Mouse (Mus musculus): ENCODE results near the gene Lgals4.

Lgals4 gene

GRCm38 (mm10) chr7:28833723-28834347 lies at the start of gene Lgals4:
TSS of gene Lgals4 (plus strand) at chr7:28833854.
- no peak for DNase-seq (ENCODE audit: low spot score)

- DNase-seq (ENCODE audit: low spot score), result no peak
Measured at GRCm38 (mm10) chr7:28785161-28785560, 48.5 kb upstream of the Lgals4 start.

GRCm38 (mm10) chr7:28787884-28788283 lies 45.8 kb upstream of the Lgals4 start:
- DNase-seq (ENCODE audit: low spot score), result no peak

- no peak for DNase-seq (ENCODE audit: low spot score)
Measured at GRCm38 (mm10) chr7:28788307-28789195, 45.1 kb upstream of the Lgals4 start, which contains the start of gene Rinl. TSS of gene Rinl (plus strand) at chr7:28788969.

GRCm38 (mm10) chr7:28789235-28789634 lies 44.4 kb upstream of the Lgals4 start:
- no peak for DNase-seq (ENCODE audit: low spot score)

GRCm38 (mm10) chr7:28790066-28790806 lies 43.4 kb upstream of the Lgals4 start:
- no peak for DNase-seq (ENCODE audit: low spot score)

- DNase-seq (ENCODE audit: low spot score), result no peak
Measured at GRCm38 (mm10) chr7:28791706-28792105, 41.9 kb upstream of the Lgals4 start.

- no peak for DNase-seq (ENCODE audit: low spot score)
Measured at GRCm38 (mm10) chr7:28792391-28793185, 41.1 kb upstream of the Lgals4 start.

- DNase-seq (ENCODE audit: low spot score), result no peak
Measured at GRCm38 (mm10) chr7:28793834-28794233, 39.8 kb upstream of the Lgals4 start.

GRCm38 (mm10) chr7:28794496-28794895 lies 39.2 kb upstream of the Lgals4 start:
- no peak for DNase-seq (ENCODE audit: low spot score)

GRCm38 (mm10) chr7:28795832-28796231 lies 37.8 kb upstream of the Lgals4 start:
- DNase-seq (ENCODE audit: low spot score), result no peak

GRCm38 (mm10) chr7:28796562-28796975 lies 37.1 kb upstream of the Lgals4 start:
- peak; percentile 85 for DNase-seq (ENCODE audit: low spot score)

- no peak for DNase-seq (ENCODE audit: low spot score)
Measured at GRCm38 (mm10) chr7:28799994-28800393, 33.7 kb upstream of the Lgals4 start.

- no peak for DNase-seq (ENCODE audit: low spot score)
Measured at GRCm38 (mm10) chr7:28801451-28801850, 32.2 kb upstream of the Lgals4 start.

- DNase-seq (ENCODE audit: low spot score), result peak; percentile 61
Measured at GRCm38 (mm10) chr7:28801901-28802670, 31.6 kb upstream of the Lgals4 start.

GRCm38 (mm10) chr7:28802846-28803588 lies 30.6 kb upstream of the Lgals4 start:
- no peak for DNase-seq (ENCODE audit: low spot score)

- DNase-seq (ENCODE audit: low spot score), result no peak
Measured at GRCm38 (mm10) chr7:28803756-28804155, 29.9 kb upstream of the Lgals4 start.

- no peak for DNase-seq (ENCODE audit: low spot score)
Measured at GRCm38 (mm10) chr7:28806869-28807268, 26.8 kb upstream of the Lgals4 start.

GRCm38 (mm10) chr7:28807641-28808220 lies 25.9 kb upstream of the Lgals4 start:
- no peak for DNase-seq (ENCODE audit: low spot score)

Data from urinary bladder, postnatal 25 days (tissue).